Mouse (Mus musculus): ENCODE data around the gene Fam189b. TPM values are rescaled to one million over a fixed set of nuclear protein-coding genes. Genes with fewer than 3 reads are reported as not detected.
"Not testable (repeated sequence)": the region's sequence is repeated elsewhere in the genome, so short reads cannot be mapped to it uniquely, and the experiment has no call there.

Gene Fam189b
- 10 to 100 TPM; 61.6 to 64.9 TPM for total RNA-seq (2021)

- peak; percentile 91 to 97 for DNase-seq (ENCODE audit: low spot score in 2 of 2)
- intact Hi-C loops (cut with DNase I) = no loop called here
These were observed at the start of gene Fam189b for GRCm38 (mm10) chr3:89183058-89183958. Fam189b (plus strand) TSS chr3:89183143.

GRCm38 (mm10) chr3:89133752-89134151 lies 49.2 kb upstream of the Fam189b start:
- intact Hi-C loops (cut with DNase I) = no loop called here
- no peak for DNase-seq (ENCODE audit: low spot score in 2 of 2)

GRCm38 (mm10) chr3:89135958-89136357 lies 47.0 kb upstream of the Fam189b start, which contains the start of gene Pklr:
Pklr (plus strand) TSS chr3:89136142.
- intact Hi-C loops (cut with DNase I) = no loop called here

GRCm38 (mm10) chr3:89136365-89136764 lies 46.6 kb upstream of the Fam189b start:
- no peak for DNase-seq (ENCODE audit: low spot score in 2 of 2)
- intact Hi-C loops (cut with DNase I) = no loop called here

More at GRCm38 (mm10) chr3:89135958-89136357, 47.0 kb upstream of the Fam189b start, which contains the start of gene Pklr:
- no peak for DNase-seq (ENCODE audit: low spot score in 2 of 2)

- intact Hi-C loops (cut with DNase I) = no loop called here
- no peak for DNase-seq (ENCODE audit: low spot score in 2 of 2)
These were observed 38.1 kb upstream of the Fam189b start for GRCm38 (mm10) chr3:89144821-89145220.

- intact Hi-C loops (cut with DNase I) = no loop called here
- no peak for DNase-seq (ENCODE audit: low spot score in 2 of 2)
These were observed 37.4 kb upstream of the Fam189b start for GRCm38 (mm10) chr3:89145566-89145965.

GRCm38 (mm10) chr3:89147101-89147978 lies 35.6 kb upstream of the Fam189b start:
- intact Hi-C loops (cut with DNase I) = no loop called here
- no peak for DNase-seq (ENCODE audit: low spot score in 2 of 2)

- intact Hi-C loops (cut with DNase I) = no loop called here
- DNase-seq (ENCODE audit: low spot score in 2 of 2) = no peak
These were observed 35.0 kb upstream of the Fam189b start for GRCm38 (mm10) chr3:89147979-89148311.

GRCm38 (mm10) chr3:89148567-89148966 lies 34.4 kb upstream of the Fam189b start:
- no peak for DNase-seq (ENCODE audit: low spot score in 2 of 2)
- intact Hi-C loops (cut with DNase I) = no loop called here

- no peak for DNase-seq (ENCODE audit: low spot score in 2 of 2)
- intact Hi-C loops (cut with DNase I) = no loop called here
These were observed 30.7 kb upstream of the Fam189b start for GRCm38 (mm10) chr3:89152084-89152835.

- intact Hi-C loops (cut with DNase I) = no loop called here
- no peak for DNase-seq (ENCODE audit: low spot score in 2 of 2)
These were observed 26.0 kb upstream of the Fam189b start for GRCm38 (mm10) chr3:89156951-89157350.

GRCm38 (mm10) chr3:89158651-89159050 lies 24.3 kb upstream of the Fam189b start:
- DNase-seq (ENCODE audit: low spot score in 2 of 2) = peak in 1 of 2 experiments; percentile 38
- intact Hi-C loops (cut with DNase I) = loop anchor here (1.0 to 2.0 kb wide), 2 partner anchors 26 to 44 kb away; no protein-coding TSS in a partner anchor

GRCm38 (mm10) chr3:89159211-89159610 lies 23.7 kb upstream of the Fam189b start:
- DNase-seq (ENCODE audit: low spot score in 2 of 2) = no peak
- intact Hi-C loops (cut with DNase I) = loop anchor here (2.0 kb wide), 1 partner anchor 44 kb away; no protein-coding TSS in a partner anchor

- intact Hi-C loops (cut with DNase I) = loop anchor here (2.0 kb wide), 1 partner anchor 45 kb away; no protein-coding TSS in a partner anchor
- DNase-seq (ENCODE audit: low spot score in 2 of 2) = peak in 1 of 2 experiments; percentile 49
These were observed 23.2 kb upstream of the Fam189b start, which contains the start of gene Hcn3 for GRCm38 (mm10) chr3:89159616-89160344. Hcn3 (minus strand) TSS chr3:89160196.

- intact Hi-C loops (cut with DNase I); DNase-seq (ENCODE audit: low spot score in 2 of 2): not testable (repeated sequence)
These were observed 21.7 kb upstream of the Fam189b start for GRCm38 (mm10) chr3:89161207-89161606.

GRCm38 (mm10) chr3:89161786-89162185 lies 21.2 kb upstream of the Fam189b start:
- intact Hi-C loops (cut with DNase I) = no loop called here
- no peak for DNase-seq (ENCODE audit: low spot score in 2 of 2)

GRCm38 (mm10) chr3:89163123-89163522 lies 19.8 kb upstream of the Fam189b start:
- intact Hi-C loops (cut with DNase I) = no loop called here

GRCm38 (mm10) chr3:89163643-89164245 lies 19.2 kb upstream of the Fam189b start:
- intact Hi-C loops (cut with DNase I) = loop anchor here (2.0 kb wide), 1 partner anchor 73 kb away; no protein-coding TSS in a partner anchor
- no peak for DNase-seq (ENCODE audit: low spot score in 2 of 2)

More at GRCm38 (mm10) chr3:89163123-89163522, 19.8 kb upstream of the Fam189b start:
- no peak for DNase-seq (ENCODE audit: low spot score in 2 of 2)
